Mouse (Mus musculus): ENCODE measurements around the gene Cramp1l. TPM values are rescaled to one million over a fixed set of nuclear protein-coding genes. Genes with fewer than 3 reads are reported as not detected.

The Cramp1l gene
- total RNA-seq (2021): 1 to 10 TPM; 6.8 to 6.9 TPM
- long read RNA-seq, experiment 1: 0 reads
- long read RNA-seq, experiment 2, partial matches to known transcripts: 0 of 1 reads
- long read RNA-seq, experiment 2, other reads (novel, unspliced or antisense): 1 of 1 reads

GRCm38 (mm10) chr17:25015655-25016291 lies at the start of gene Cramp1l, which contains the start of gene Ift140:
Gene Cramp1l, minus strand, starts transcription at chr17:25015788.
Gene Ift140, plus strand, starts transcription at chr17:25016085.
- DNase-seq: peak; percentile 99

- no peak for DNase-seq
These were observed 49.6 kb upstream of the Cramp1l start for GRCm38 (mm10) chr17:25065189-25065588.

GRCm38 (mm10) chr17:25064351-25064750 lies 48.8 kb upstream of the Cramp1l start:
- DNase-seq: peak; percentile 78

- DNase-seq: no peak
These were observed 48.3 kb upstream of the Cramp1l start for GRCm38 (mm10) chr17:25063872-25064271.

DNA sequence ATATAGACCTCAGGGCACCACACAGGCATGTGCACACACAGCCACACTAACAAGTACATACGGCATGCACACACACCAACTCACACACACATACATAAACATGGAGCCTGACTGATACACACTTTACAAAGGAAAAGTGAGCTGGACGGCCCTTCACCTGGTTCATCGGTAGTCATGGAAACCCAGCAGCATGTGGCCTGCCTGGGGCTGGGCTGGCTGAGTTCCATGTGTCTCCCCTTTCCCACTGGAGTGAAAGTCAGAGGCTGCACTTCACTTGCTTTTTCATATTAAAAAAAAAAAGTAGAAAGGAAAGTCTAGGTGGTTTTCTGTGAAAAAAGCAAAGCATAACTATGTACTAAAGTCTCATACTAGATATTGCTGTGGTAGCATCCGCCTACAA lies 47.7 kb upstream of the Cramp1l start:
- DNase-seq: no peak

GRCm38 (mm10) chr17:25057041-25057440 lies 41.5 kb upstream of the Cramp1l start:
- DNase-seq: no peak

- DNase-seq: no peak
These were observed 37.7 kb upstream of the Cramp1l start for GRCm38 (mm10) chr17:25053274-25053673.

DNA sequence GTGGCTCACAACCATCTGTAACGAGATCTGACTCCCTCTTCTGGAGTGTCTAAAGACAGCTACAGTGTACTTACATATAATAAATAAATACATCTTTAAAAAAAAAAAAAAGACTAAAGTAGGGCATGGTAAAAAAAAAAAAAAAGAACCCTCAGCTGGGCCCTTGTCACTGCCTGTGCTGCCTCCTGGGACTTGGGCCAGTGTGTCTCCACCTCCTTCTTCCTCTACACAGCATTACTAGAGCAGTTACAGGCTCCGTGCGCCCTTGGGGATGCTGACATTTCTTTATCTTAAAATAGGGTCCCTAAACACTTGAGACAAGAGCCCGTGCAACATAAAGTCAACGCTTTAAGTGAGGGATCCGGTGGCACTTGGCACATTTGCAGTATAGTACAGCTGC lies 31.6 kb upstream of the Cramp1l start:
- no peak for DNase-seq

GRCm38 (mm10) chr17:25045281-25045680 lies 29.7 kb upstream of the Cramp1l start:
- no peak for DNase-seq

- DNase-seq: no peak
These were observed 29.3 kb upstream of the Cramp1l start for GRCm38 (mm10) chr17:25044879-25045278.

- DNase-seq: no peak
These were observed 20.6 kb upstream of the Cramp1l start for GRCm38 (mm10) chr17:25036183-25036582.

DNA sequence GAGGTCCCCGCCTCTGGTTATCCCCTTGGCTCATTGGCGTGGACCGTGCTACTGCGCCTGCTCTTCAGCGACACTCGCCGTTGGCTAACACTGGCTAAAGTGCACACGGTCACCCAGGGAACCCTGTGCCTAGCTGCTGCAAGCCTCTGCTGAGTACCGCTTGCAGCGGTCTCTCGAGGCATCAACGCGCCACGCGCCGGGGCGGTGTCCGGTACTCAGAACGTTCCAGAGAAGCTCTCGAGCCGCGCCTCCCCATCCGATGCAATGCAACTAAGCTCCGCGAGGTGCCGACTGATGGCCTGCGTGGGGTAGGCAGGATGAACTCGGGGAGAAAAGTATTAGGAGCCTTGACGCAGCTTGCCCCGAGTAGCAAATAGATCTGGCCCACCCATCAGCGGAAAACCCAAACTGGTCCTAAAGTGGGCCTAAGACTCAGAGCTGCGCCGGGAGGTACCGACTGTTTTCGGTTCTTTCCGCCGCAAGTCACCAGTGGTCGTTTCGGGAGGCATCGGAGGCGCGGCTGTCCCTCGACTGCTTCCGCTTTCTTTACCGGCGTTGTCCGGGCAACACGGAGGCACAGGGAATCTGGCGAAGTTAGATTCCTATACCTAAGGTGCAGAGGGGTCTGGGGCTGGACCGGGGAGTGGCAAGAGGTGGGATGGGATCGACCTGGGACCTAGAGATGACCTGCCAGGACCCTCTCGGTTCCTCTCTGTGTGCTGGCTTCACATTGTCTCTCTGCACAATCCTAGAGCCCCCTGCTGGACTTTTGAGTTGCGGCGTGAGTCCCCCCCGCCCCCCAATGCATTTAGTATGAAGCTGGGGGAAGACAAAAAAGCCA lies 924 bp upstream of the Cramp1l start:
- DNase-seq: peak; percentile 73

- peak; percentile 38 for DNase-seq
These were observed 582 bp downstream of the Cramp1l start for GRCm38 (mm10) chr17:25014841-25015570.

DNA sequence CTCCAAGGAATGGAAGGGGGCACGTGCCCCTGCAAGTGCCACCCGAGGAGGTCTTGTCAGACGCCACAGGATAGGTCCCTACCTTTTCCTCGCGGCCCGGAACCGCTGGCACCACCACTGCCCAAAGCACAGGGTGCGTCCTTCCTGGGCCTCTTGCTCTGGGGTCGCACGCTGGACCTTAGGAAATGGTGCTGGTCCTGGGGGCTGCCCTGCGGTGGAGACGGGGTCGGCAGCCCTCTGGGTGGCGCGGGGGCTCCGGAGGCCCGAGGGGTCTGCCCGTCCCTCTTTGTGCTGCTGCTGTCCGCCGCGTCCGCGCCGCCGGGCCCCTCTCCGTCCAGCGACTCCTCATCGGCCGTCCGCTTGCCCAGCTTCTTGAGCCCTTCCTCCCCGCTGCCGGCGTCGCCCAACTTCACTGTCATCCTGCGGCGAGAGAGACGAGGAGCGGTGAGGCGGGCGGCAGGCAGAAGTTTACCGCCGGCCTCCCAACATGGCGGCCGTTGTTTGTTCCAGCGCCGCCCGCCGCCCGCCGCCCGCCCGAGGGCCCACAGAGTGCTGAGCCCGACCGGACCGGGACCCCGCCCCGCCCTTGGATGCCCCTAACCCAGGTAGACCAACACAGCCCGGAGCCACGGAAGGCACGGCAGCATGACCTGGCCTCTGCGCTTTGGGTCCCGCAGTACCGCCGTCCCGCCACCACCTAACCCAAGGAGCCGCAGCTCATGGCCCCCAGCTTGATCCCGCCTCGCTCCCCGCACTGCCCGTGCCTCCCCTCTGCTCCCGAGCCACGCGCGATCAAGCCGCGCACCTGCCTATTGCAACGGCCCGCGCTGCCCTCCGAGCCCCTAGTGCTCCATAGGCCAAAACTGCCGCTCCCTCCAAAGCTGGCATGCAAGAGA lies 1.7 kb downstream of the Cramp1l start:
- peak; percentile 36 for DNase-seq

- no peak for DNase-seq
These were observed 8.1 kb downstream of the Cramp1l start for GRCm38 (mm10) chr17:25007480-25007879.

DNA sequence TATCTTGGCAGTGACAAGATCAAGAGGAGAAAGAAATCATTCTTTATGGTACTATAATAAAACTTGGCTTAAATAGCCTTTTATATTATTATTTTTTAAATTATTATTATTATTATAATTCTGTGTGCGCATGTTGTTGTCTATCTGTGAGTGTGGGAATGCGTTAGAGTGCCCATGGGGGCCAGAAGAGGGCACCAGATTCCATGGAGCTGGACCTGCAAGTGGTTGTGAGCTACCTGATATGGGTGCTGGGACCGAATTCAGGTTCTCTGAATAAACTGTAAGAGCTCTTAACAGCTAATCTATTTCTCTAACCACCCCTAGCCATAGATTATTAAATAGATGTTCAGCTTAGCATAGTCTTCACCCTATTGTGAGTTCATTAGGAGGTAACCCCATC lies 10.5 kb downstream of the Cramp1l start:
- DNase-seq: no peak

DNA sequence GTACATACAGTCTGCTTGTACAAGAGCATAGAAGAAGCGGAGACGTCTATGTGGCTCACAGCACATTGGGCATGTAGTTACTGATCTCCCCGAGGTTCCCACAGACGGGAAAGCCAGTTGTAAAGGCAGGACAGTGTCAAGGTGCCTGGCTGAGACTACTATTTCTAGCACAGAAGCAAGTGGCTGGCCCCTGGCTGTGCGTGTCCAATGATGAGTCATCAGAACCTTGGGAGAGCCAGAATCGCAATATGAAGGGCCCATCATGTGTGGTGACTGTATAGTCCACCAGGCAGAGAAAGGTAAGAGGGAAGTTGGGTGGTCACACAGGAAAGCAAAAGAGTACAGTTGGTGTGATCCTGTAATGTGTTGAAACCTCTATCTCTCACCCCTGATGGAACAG lies 20.9 kb downstream of the Cramp1l start:
- DNase-seq: no peak

GRCm38 (mm10) chr17:24987221-24987620 lies 28.4 kb downstream of the Cramp1l start:
- DNase-seq: no peak

DNA sequence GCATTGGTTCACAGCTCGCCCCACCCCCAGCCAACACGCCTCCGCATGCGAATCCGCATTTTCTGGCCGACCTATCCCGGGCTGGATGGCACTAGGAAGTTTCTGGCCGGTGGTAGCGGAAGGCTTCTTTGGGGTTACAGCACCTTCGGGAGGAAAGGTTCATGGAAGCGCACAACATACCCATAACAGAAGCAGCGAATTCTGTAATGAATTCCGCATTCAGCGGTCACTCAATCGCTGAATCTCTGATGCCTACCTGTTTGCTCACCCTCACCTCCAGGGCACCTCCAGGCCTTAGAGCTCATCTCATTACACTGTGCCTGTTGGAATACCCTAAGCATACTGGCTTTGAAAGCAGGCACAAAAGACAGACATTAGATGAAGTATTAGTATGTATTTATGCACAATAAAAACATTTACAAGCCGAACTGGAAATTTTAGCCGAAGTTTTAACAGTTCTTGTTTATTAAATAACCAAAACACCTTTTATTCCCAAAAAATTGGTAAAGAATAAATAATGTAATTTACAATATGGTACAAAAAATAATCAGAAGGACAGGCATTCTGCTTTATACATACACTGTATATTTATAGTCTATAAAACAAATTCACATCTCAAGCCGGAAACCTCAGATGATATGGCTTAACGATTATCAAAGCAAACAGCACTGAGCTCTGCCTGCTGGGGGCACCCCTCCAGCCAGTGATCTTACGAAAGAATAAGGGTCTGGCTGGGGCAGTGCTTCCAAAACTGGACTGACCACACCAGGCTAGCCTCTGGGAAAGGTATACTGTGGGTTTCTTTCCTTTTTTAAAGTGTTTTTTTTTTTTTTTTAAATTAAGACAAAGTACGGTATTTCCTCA lies 54.5 kb downstream of the Cramp1l start:
- no peak for DNase-seq

DNA sequence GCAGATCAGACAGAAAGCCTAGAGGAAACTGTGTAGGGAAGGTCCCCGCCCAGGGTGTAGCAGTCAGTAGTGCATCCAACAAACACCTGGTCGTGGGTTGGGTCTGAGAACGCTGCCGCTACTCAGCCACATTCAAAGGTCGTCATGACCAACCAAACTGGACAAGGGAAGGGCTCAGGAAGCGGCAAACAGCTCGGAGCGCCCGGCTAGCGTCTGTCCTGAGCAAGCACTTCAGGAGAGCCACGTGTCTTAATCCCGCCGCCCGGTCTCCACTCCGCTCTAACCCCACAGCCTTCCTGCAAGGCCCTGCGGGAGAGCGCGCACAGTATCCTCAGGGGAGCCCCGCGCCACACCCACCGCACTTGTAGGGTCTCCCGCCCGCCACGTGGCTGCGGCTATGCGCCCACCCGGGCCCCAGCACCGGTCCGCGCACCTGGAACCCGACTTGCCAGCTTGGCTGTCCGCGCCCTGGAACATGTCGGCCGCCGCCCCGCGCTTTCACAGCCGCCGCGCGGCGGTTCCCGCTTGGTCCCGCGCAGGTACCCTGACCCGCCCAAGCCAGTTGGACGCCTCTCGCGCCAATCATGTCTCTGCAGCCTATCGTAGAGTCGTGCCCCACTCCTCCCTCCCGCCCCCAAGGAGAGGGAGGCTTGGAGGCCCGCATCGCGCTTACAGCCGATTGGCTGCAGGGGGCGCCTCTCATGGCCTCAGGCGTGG lies 55.3 kb downstream of the Cramp1l start, which contains the start of gene Jpt2:
Gene Jpt2 (minus strand): TSS at position 555 of the 717 bp plus-strand sequence.
- peak; percentile 99 for DNase-seq
